Mouse (Mus musculus) hindbrain, embryonic 13.5 days (tissue): Measurements from ENCODE around the gene Parp2. TPM values are rescaled to one million over a fixed set of nuclear protein-coding genes. Genes with fewer than 3 reads are reported as not detected.
"Not testable (repeated sequence)": the region's sequence is repeated elsewhere in the genome, so short reads cannot be mapped to it uniquely, and the experiment has no call there.

Source experiments
- ATAC-seq: fragments of 200-750 bp; cut with Nextera tagmentation; 2 replicates; pipeline ENCODE4 v1.8.0; 2017; ENCODE audit warnings: moderate TSS enrichment; ENCODE audit not compliant: low FRiP score
- H3K27ac ChIP-seq: fragments of 300-500 bp; sonication (generic); 2 replicates; pipeline ENCODE4 v1.5.1; 2015; ENCODE audit warnings: inconsistent platforms, mild to moderate bottlenecking, moderate library complexity
- H3K27me3 ChIP-seq: fragments of 300-500 bp; sonication (generic); 2 replicates; pipeline ENCODE4 v1.6.1; 2015; ENCODE audit warnings: mild to moderate bottlenecking, inconsistent platforms
- H3K36me3 ChIP-seq: fragments of 300-500 bp; sonication (generic); 2 replicates; pipeline ENCODE4 v1.6.1; 2015; ENCODE audit warnings: mild to moderate bottlenecking, inconsistent platforms
- H3K4me1 ChIP-seq: fragments of 300-500 bp; sonication (generic); replicated peaks from 2 replicates; pipeline ENCODE4 v1.6.1; 2015; ENCODE audit warnings: inconsistent platforms
- H3K4me2 ChIP-seq: fragments of 300-500 bp; sonication (generic); 2 replicates; pipeline ENCODE4 v1.6.1; 2015; ENCODE audit warnings: inconsistent platforms, mild to moderate bottlenecking, moderate library complexity
- H3K4me3 ChIP-seq: fragments of 300-500 bp; sonication (generic); 2 replicates; pipeline ENCODE4 v1.5.1; 2015; ENCODE audit warnings: mild to moderate bottlenecking, inconsistent platforms
- H3K9ac ChIP-seq: fragments of 300-500 bp; sonication (generic); 2 replicates; pipeline ENCODE4 v1.6.1; 2015; ENCODE audit warnings: mild to moderate bottlenecking, inconsistent platforms
- H3K9me3 ChIP-seq: fragments of 300-500 bp; sonication (generic); 2 replicates; pipeline ENCODE4 v1.6.1; 2016; ENCODE audit warnings: inconsistent platforms
- WGBS: fragments of 180-500 bp; shearing (Covaris S2); methylation state at CpG from one replicate; pipeline ENCODE4 v1.1.7; 2015; 5-methylcytosine and 5-hydroxymethylcytosine counted together
- polyA plus RNA-seq: library from polyadenylated mRNA; unstranded; fragments of >200 nt; fragmentation: Nextera tagmentation; extraction: Ambion mirVana; gene quantifications from 2 replicates; pipeline ENCODE4 v1.2.1, GENCODE M21; 2015

The Parp2 gene
- polyA plus RNA-seq, 1 experiment from 2014 or later, result 42.0 TPM

DNA sequence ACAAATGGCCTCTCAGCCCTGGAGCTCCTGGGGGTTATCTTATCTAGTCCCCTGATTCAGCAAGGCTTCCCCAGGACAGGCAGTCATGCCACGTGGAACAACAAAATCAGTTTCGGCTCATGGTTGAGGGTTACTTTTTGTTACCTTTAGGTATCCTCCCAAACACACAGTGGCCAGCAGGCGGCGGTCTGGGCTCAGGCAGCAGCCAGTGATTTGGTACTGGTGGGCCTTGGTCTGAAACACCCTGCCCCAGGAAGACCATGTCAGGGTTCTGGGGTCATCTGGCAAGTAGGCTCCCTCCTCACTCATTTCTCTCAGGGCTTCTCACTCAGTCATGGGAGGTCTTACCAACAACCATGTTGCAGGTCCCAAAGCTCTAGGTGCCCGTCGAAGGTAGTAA, 29.6 kb downstream of the Parp2 start:
- Histone ChIP-seq H3K9ac (no peak overlapping the region), H3K4me2 (no peak overlapping the region), H3K4me1 (no peaks in the 10 kb centered on the region), H3K27ac (no peak overlapping the region), H3K36me3 (no peaks in the 10 kb centered on the region; the same call in 1 of the 2 replicates), H3K4me3 (no peak overlapping the region), H3K9me3 (no peaks in the 10 kb centered on the region), H3K27me3 (no peaks in the 10 kb centered on the region)
- 70% methylated on average over 6 of the region's 6 CpGs for WGBS
- no peak for ATAC-seq

DNA sequence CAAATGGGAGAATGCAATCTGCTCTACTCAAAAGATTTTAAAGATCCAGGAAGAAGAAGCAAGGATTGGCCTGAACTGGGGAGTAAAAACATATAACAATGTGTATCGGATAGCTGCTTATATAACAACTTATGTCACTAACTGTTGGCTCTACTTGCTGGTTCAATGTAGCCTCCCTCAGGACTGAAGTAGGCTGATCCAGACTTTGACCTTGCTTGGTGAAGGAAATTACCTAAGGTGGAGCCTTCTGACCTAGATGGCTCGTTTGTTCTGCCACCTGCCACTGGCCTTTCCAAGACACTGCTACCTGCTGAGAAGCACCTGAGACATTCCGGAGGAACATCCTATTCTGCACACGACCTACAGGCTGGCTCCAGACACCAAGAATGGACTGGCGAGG, 48.1 kb downstream of the Parp2 start:
- WGBS, result 86% methylated on average over 5 of the region's 5 CpGs
- H3K27me3 ChIP-seq, result no peaks in the 10 kb centered on the region
- no peaks in the 10 kb centered on the region for H3K9me3 ChIP-seq
- H3K27ac ChIP-seq, result no peak overlapping the region
- no peak overlapping the region for H3K4me2 ChIP-seq
- ATAC-seq, result no peak
- no peak overlapping the region for H3K4me3 ChIP-seq
- H3K9ac ChIP-seq, result no peak overlapping the region
- H3K4me1 ChIP-seq, result no peaks in the 10 kb centered on the region
- H3K36me3 ChIP-seq, result peaks cover 20% of the 10 kb centered on the region

- no peaks in the 10 kb centered on the region for H3K9me3 ChIP-seq
- 94% methylated on average over 10 of the region's 10 CpGs for WGBS
- no peak overlapping the region for H3K4me2 ChIP-seq
- ATAC-seq, result no peak
- no peak overlapping the region for H3K9ac ChIP-seq
- no peaks in the 10 kb centered on the region for H3K4me1 ChIP-seq
- H3K27ac ChIP-seq, result no peak overlapping the region
- peaks cover 4% of the 10 kb centered on the region; the same call in 1 of the 2 replicates for H3K36me3 ChIP-seq
- no peak overlapping the region for H3K4me3 ChIP-seq
- no peaks in the 10 kb centered on the region for H3K27me3 ChIP-seq
Measured at GRCm38 (mm10) chr14:50862641-50863040, 55.0 kb downstream of the Parp2 start.

DNA sequence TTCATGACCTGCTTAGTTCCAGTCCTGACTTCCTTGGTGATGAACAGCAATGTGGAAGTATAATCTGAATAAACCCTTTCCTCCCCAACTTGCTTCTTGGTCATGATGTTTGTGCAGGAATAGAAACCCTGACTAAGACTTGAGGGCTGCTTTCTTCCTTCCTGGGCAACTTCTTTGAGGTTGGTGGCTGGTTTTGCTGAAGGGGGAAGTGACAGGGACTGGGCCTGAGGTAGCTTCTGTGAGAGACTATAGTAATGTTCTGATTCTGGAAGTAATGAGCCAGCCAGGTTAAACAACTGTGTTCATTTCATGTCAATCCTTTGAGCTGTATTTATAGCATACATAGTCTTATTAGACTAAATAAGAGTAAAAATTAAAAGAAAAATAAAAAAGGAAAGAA, 57.4 kb downstream of the Parp2 start:
- not testable (repeated sequence) for H3K9ac ChIP-seq, H3K27ac ChIP-seq, H3K9me3 ChIP-seq, H3K27me3 ChIP-seq, ATAC-seq, H3K4me1 ChIP-seq, H3K4me3 ChIP-seq, H3K4me2 ChIP-seq, H3K36me3 ChIP-seq

DNA sequence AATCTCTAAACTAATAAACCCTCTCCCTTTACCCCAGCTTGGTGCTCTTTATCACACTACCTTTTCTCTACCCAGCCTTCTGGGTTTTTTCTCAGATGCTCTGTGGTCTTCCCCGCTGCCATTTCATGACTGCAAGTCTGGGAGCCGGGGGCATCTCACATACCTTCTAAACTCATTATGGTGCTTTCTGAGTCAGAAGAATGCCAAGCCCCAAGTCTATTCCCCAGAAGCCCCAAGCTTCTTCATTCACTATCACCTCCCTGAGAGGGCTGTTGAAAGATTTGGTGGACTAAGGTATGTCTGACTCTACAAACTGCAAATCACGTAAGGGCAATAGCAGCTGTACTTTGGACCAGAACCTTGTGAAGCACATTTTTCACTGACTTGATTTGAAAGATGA, 59.3 kb downstream of the Parp2 start:
- ATAC-seq, result no peak
- no peak overlapping the region for H3K4me2 ChIP-seq
- no peaks in the 10 kb centered on the region for H3K27me3 ChIP-seq
- WGBS, result 92% methylated on average over 3 of the region's 3 CpGs
- no peak overlapping the region for H3K4me3 ChIP-seq
- no peaks in the 10 kb centered on the region for H3K36me3 ChIP-seq
- H3K9me3 ChIP-seq, result no peaks in the 10 kb centered on the region
- H3K4me1 ChIP-seq, result peaks cover 7% of the 10 kb centered on the region
- no peak overlapping the region for H3K27ac ChIP-seq
- H3K9ac ChIP-seq, result no peak overlapping the region

DNA sequence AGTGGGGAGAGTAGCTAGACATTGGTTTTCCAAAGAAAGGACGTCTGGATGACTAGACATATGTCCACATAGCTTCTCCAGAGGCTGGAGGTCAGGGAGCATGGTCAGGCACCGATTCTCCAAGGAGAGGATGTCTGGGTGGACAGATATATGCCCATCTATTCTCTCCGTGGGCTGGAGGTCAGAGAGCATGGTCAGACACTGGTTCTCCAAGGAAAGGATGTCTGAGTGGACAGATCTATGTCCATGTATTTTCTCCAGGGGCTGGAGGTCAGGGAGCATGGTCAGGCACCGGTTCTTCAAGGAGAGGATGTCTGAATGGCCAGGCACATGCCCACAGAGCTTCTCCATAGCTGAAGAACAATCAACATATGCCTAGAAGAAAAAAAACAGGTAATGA, 60.6 kb downstream of the Parp2 start:
- WGBS, result 81% methylated on average over 4 of the region's 4 CpGs
- peaks cover 7% of the 10 kb centered on the region for H3K4me1 ChIP-seq
- H3K27me3 ChIP-seq, result no peaks in the 10 kb centered on the region
- H3K36me3 ChIP-seq, result no peaks in the 10 kb centered on the region
- no peak overlapping the region for H3K4me2 ChIP-seq
- no peak overlapping the region for H3K9ac ChIP-seq
- no peak for ATAC-seq
- no peak overlapping the region for H3K4me3 ChIP-seq
- no peak overlapping the region for H3K27ac ChIP-seq
- H3K9me3 ChIP-seq, result no peaks in the 10 kb centered on the region

DNA sequence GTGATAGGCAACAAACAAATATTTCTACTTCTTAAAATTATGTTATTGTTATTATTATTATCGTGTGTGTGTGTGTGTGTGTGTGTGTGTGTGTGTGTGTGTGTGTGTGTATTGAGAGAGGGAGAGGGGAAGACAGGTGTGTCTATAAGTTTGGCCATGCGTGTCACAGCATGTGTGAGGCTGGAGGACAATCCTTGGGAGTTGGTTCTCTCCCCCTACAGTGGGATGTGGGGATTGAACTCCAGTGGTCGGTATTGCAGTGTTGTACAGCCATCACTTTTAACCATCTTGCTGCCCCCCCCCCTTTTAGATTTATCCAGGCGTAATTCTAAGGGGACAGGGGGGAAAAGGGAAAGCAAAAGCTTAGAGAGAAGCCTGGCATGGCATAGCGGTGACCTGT, 61.0 kb downstream of the Parp2 start:
- Histone ChIP-seq H3K4me2 (no peak overlapping the region), H3K27me3 (no peaks in the 10 kb centered on the region), H3K4me1 (peaks cover 7% of the 10 kb centered on the region), H3K36me3 (no peaks in the 10 kb centered on the region), H3K4me3 (no peak overlapping the region), H3K9ac (no peak overlapping the region), H3K9me3 (no peaks in the 10 kb centered on the region), H3K27ac (no peak overlapping the region)
- no peak for ATAC-seq
- 94% methylated on average over 5 of the region's 5 CpGs for WGBS

- Histone ChIP-seq H3K4me1 (peaks cover 7% of the 10 kb centered on the region), H3K27me3 (no peaks in the 10 kb centered on the region), H3K4me3 (peak within 1 kb of the TSS; percentile 54), H3K36me3 (no peaks in the 10 kb centered on the region), H3K9ac (peak within 1 kb of the TSS; percentile 75), H3K4me2 (peak within 1 kb of the TSS; percentile 66), H3K27ac (peak within 1 kb of the TSS; percentile 50), H3K9me3 (no peaks in the 10 kb centered on the region)
- 7% methylated on average over 32 of the region's 32 CpGs for WGBS
- ATAC-seq, result peak; percentile 91
Measured at GRCm38 (mm10) chr14:50869889-50870804, 62.5 kb downstream of the Parp2 start, which contains the start of gene Tep1. Gene Tep1, minus strand, starts transcription at chr14:50870560.

GRCm38 (mm10) chr14:50870805-50871143, 63.1 kb downstream of the Parp2 start:
- peak overlapping the region; percentile 54 for H3K4me3 ChIP-seq
- WGBS, result 33% methylated on average over 5 of the region's 5 CpGs
- H3K36me3 ChIP-seq, result no peaks in the 10 kb centered on the region
- H3K9me3 ChIP-seq, result no peaks in the 10 kb centered on the region
- ATAC-seq, result no peak; the same call in 1 of the 2 replicates
- H3K9ac ChIP-seq, result peak overlapping the region; percentile 75
- no peak overlapping the region for H3K27ac ChIP-seq
- peak overlapping the region; percentile 66 for H3K4me2 ChIP-seq
- H3K4me1 ChIP-seq, result peaks cover 7% of the 10 kb centered on the region
- H3K27me3 ChIP-seq, result no peaks in the 10 kb centered on the region

Other genes starting within 250 kb of the Parp2 start
- gene Olfr744, start 193.0 kb upstream of the Parp2 start, polyA plus RNA-seq, result not detected in 2 replicates
- gene Olfr745, start 168.5 kb upstream of the Parp2 start, polyA plus RNA-seq, result not detected in 2 replicates
- not detected in 2 replicates for gene Olfr746, start 160.8 kb upstream of the Parp2 start, polyA plus RNA-seq
- not detected in 2 replicates for gene Olfr747, start 114.6 kb upstream of the Parp2 start, polyA plus RNA-seq
- not detected in 2 replicates for gene Olfr748, start 100.5 kb upstream of the Parp2 start, polyA plus RNA-seq
- not detected in 2 replicates for gene Olfr749, start 62.7 kb upstream of the Parp2 start, polyA plus RNA-seq
- gene Ttc5, start 22.3 kb upstream of the Parp2 start, polyA plus RNA-seq, result 121 and 133 TPM in 2 replicates
- gene Ccnb1ip1, start 109 bp upstream of the Parp2 start, polyA plus RNA-seq, result not detected in 2 replicates
- gene Tep1, start 62.7 kb downstream of the Parp2 start, polyA plus RNA-seq, result 2.5 and 3.2 TPM in 2 replicates
- 0.83 and 1.3 TPM in 2 replicates for gene Klhl33, start 89.7 kb downstream of the Parp2 start, polyA plus RNA-seq
- 116 and 119 TPM in 2 replicates for gene Osgep, start 117.1 kb downstream of the Parp2 start, polyA plus RNA-seq
- 225 and 228 TPM in 2 replicates for gene Apex1, start 117.1 kb downstream of the Parp2 start, polyA plus RNA-seq
- 79.0 and 87.9 TPM in 2 replicates for gene Pip4p1, start 123.0 kb downstream of the Parp2 start, polyA plus RNA-seq
- gene Pnp, start 123.2 kb downstream of the Parp2 start, polyA plus RNA-seq, result 24.9 and 27.0 TPM in 2 replicates
- gene Gm49342, start 136.7 kb downstream of the Parp2 start, polyA plus RNA-seq, result not detected in 2 replicates
- 0.57 and 0.60 TPM in 2 replicates for gene Pnp2, start 148.2 kb downstream of the Parp2 start, polyA plus RNA-seq
- gene Rnase10, start 199.9 kb downstream of the Parp2 start, polyA plus RNA-seq, result not detected in 2 replicates
- not detected in 2 replicates for gene Rnase9, start 234.0 kb downstream of the Parp2 start, polyA plus RNA-seq
- gene Rnase11, start 242.3 kb downstream of the Parp2 start, polyA plus RNA-seq, result not detected in 2 replicates
- not detected in 2 replicates for gene Rnase12, start 249.8 kb downstream of the Parp2 start, polyA plus RNA-seq